8 mouse cellular contexts compared by ENCODE assay signal in genomic region chr10:7578002-7578401, GRCm38 (mm10). TPM values are rescaled to one million over a fixed set of nuclear protein-coding genes. Genes with fewer than 3 reads are reported as not detected.
A peak's percentile ranks its signal among the peaks of the same experiment; 100 is the strongest.
DNase-seq lines count a peak whose midpoint lies in the region; ATAC-seq and TF ChIP-seq lines count a peak whose summit lies in the region.

No protein-coding gene starts in this region.

- no peak overlapping the region for H3K4me2 ChIP-seq in liver, embryonic 12.5 days

- no peaks in the 10 kb centered on the region for H3K9me3 ChIP-seq in liver, embryonic 12.5 days (replicated peaks)

- no peak overlapping the region for H3K27ac ChIP-seq in liver, adult 2 months (replicated peaks; ENCODE audit: insufficient read depth, low read depth, low read length)
- no peak overlapping the region for H3K27ac ChIP-seq in liver, embryonic 12.5 days

- H3K4me3 ChIP-seq in liver, adult 2 months (ENCODE audit: insufficient read depth, low read depth, low read length): no peak overlapping the region
- no peak overlapping the region for H3K4me3 ChIP-seq in liver, embryonic 12.5 days

- H3K79me2 ChIP-seq in liver, adult 2 months (ENCODE audit: control insufficient read depth, insufficient read depth, low read length): no peaks in the 10 kb centered on the region

- no peak for ATAC-seq in liver, embryonic 12.5 days

- no peak overlapping the region for H3K9ac ChIP-seq in liver, adult 2 months (ENCODE audit: low read depth, low read length)
- no peak overlapping the region for H3K9ac ChIP-seq in liver, embryonic 12.5 days

- DNase-seq in cerebellum, postnatal 10 days: peak; percentile 64 to 65
- DNase-seq in cerebellum, postnatal 36 days: no peak
- DNase-seq in liver, adult 2 months (ENCODE audit: extremely low read depth, low read depth, low spot score): peak; percentile 46
- peak; percentile 21 for DNase-seq in adrenal gland, postnatal 25 days
- peak; percentile 44 for DNase-seq in lung, postnatal 14 days
- DNase-seq in urinary bladder, adult 2 months (ENCODE audit: low spot score): no peak
- no peak for DNase-seq in cerebellum, adult 9-10 months

- no peaks in the 10 kb centered on the region for H3K27me3 ChIP-seq in liver, adult 2 months (ENCODE audit: control insufficient read depth, insufficient read depth, low read length)
- no peaks in the 10 kb centered on the region for H3K27me3 ChIP-seq in liver, embryonic 12.5 days (replicated peaks)

- TF ChIP-seq POLR2A in liver, adult 2 months (IDR thresholded peaks at IDR 0.05; ENCODE audit: extremely low read depth, insufficient read depth, low read length): no peak

- H3K4me1 ChIP-seq in liver, adult 2 months (ENCODE audit: control insufficient read depth, insufficient read depth, low read length): no peaks in the 10 kb centered on the region
- H3K4me1 ChIP-seq in liver, embryonic 12.5 days: no peaks in the 10 kb centered on the region

- H3K36me3 ChIP-seq in liver, adult 2 months (ENCODE audit: control insufficient read depth, insufficient read depth, low read length): no peaks in the 10 kb centered on the region
- H3K36me3 ChIP-seq in liver, embryonic 12.5 days: no peaks in the 10 kb centered on the region

- TF ChIP-seq CTCF in liver, adult 2 months (IDR thresholded peaks at IDR 0.05; ENCODE audit: low read depth, low read length): peak; percentile 27; the same call in 1 of the 2 replicates

RNA-seq across cellular contexts. Expression of gene Lrp11, which starts 11.6 kb away (rescaled TPM):
- total RNA-seq in liver, adult 2 months (2014; rRNA removed): 1.4 and 3.0 TPM in 2 replicates
- polyA plus RNA-seq in liver, adult 2 months (2012; rRNA removed): 1.2 and 2.0 TPM in 2 replicates
- polyA plus RNA-seq in liver, embryonic 12.5 days (2016; fragmentation: Nextera tagmentation; extraction: Ambion mirVana): 1.6 and 1.8 TPM in 2 replicates
- total RNA-seq in adrenal gland, postnatal 25 days (2021): 16.6 and 19.9 TPM in 2 replicates
- 2.7 and 3.2 TPM in 2 replicates for polyA plus RNA-seq in urinary bladder, adult 2 months (2012; rRNA removed)

Comparison
In these comparisons a context has a peak if more than half of its experiments do, and no peak if none do; other contexts are left out.
1. DNase-seq: peak in cerebellum, postnatal 10 days (2 of 2), liver, adult 2 months (single experiment), adrenal gland, postnatal 25 days (single experiment) and lung, postnatal 14 days (single experiment); none in cerebellum, postnatal 36 days (0 of 2), urinary bladder, adult 2 months (single experiment) and cerebellum, adult 9-10 months (single experiment).